Mouse (Mus musculus) hindbrain, embryonic 16.5 days (tissue): Measurements from ENCODE around the gene Arcn1. TPM values are rescaled to one million over a fixed set of nuclear protein-coding genes. Genes with fewer than 3 reads are reported as not detected.
A peak's percentile ranks its signal among the peaks of the same experiment; 100 is the strongest.

Source experiments
- ATAC-seq: fragments of 200-750 bp; cut with Nextera tagmentation; 2 replicates; pipeline ENCODE4 v1.8.0; 2017; ENCODE audit warnings: moderate TSS enrichment, moderate library complexity
- H3K27ac ChIP-seq: fragments of 300-500 bp; sonication (generic); 2 replicates; pipeline ENCODE4 v1.5.1; 2014; ENCODE audit warnings: low read depth, mild to moderate bottlenecking, control low read depth, low read length, moderate library complexity
- H3K27me3 ChIP-seq: fragments of 300-500 bp; sonication (generic); replicated peaks from 2 replicates; pipeline ENCODE4 v1.6.1; 2014; ENCODE audit warnings: low read length; ENCODE audit not compliant: control insufficient read depth, insufficient read depth
- H3K36me3 ChIP-seq: fragments of 300-500 bp; sonication (generic); 2 replicates; pipeline ENCODE4 v1.6.1; 2014; ENCODE audit warnings: mild to moderate bottlenecking, low read length, moderate library complexity, mixed read lengths; ENCODE audit not compliant: control insufficient read depth, insufficient read depth
- H3K4me1 ChIP-seq: fragments of 300-500 bp; sonication (generic); 2 replicates; pipeline ENCODE4 v1.6.1; 2014; ENCODE audit warnings: low read depth, low read length; ENCODE audit not compliant: control insufficient read depth, insufficient read depth
- H3K4me2 ChIP-seq: fragments of 300-500 bp; sonication (generic); 2 replicates; pipeline ENCODE4 v1.6.1; 2014; ENCODE audit warnings: mild to moderate bottlenecking, low read length, control low read depth, moderate library complexity
- H3K4me3 ChIP-seq: fragments of 300-500 bp; sonication (generic); 2 replicates; pipeline ENCODE4 v1.5.1; 2014; ENCODE audit warnings: mild to moderate bottlenecking, low read length, control low read depth, moderate library complexity
- H3K9ac ChIP-seq: fragments of 300-500 bp; sonication (generic); 2 replicates; pipeline ENCODE4 v1.6.1; 2014; ENCODE audit warnings: low read depth, mild to moderate bottlenecking, control low read depth, low read length, moderate library complexity
- H3K9me3 ChIP-seq: fragments of 300-500 bp; sonication (generic); 2 replicates; pipeline ENCODE4 v1.6.1; 2014; ENCODE audit warnings: mild to moderate bottlenecking, low read length, moderate library complexity; ENCODE audit not compliant: control insufficient read depth
- WGBS: fragments of 180-500 bp; shearing (Covaris S2); extraction: QIAGEN DNeasy Blood & Tissue Kit; methylation state at CpG from one replicate; pipeline ENCODE4 v1.1.7; 2014; 5-methylcytosine and 5-hydroxymethylcytosine counted together
- polyA plus RNA-seq: library from polyadenylated mRNA; unstranded; fragments of >200 nt; fragmentation: Nextera tagmentation; extraction: Ambion mirVana; gene quantifications from 2 replicates; pipeline ENCODE4 v1.2.1, GENCODE M21; 2015

Gene Arcn1
- 130 and 145 TPM in 2 replicates for polyA plus RNA-seq

GRCm38 (mm10) chr9:44767101-44768028 lies at the start of gene Arcn1, which contains the start of gene Ift46:
Gene Arcn1 (minus strand): TSS chr9:44767845.
Gene Ift46 (plus strand): TSS chr9:44767908.
- Histone ChIP-seq H3K9ac (peak within 1 kb of the TSS; percentile 92), H3K27me3 (no peaks in the 10 kb centered on the region), H3K36me3 (no peaks in the 10 kb centered on the region), H3K4me2 (peak within 1 kb of the TSS; percentile 77), H3K27ac (peak within 1 kb of the TSS; percentile 96), H3K4me1 (peaks cover 16% of the 10 kb centered on the region), H3K4me3 (peak within 1 kb of the TSS; percentile 85), H3K9me3 (no peaks in the 10 kb centered on the region)
- peak; percentile 93 for ATAC-seq
- under 1% methylated on average over 59 of the region's 82 CpGs for WGBS

DNA sequence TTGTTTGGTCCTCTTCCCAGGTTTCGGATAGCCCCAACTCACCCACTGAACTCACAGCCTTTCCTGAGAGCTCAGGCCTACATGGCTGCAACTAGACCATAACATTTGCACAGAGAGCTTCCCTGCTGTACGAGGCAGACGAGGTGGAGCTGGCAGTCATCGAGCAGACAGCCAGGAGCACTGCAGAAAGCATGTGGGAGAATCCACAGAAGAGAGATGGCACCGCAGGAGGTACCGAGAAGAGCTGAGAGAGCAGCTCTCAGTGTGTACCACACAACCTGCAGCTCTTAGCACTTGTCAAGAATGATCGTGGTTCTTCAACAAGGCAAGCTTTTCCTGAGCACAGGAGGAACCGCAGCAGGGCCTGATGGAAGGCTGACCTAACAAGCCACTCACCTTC lies 46.5 kb upstream of the Arcn1 start:
- H3K9me3 ChIP-seq = no peaks in the 10 kb centered on the region
- peaks cover 65% of the 10 kb centered on the region for H3K36me3 ChIP-seq
- no peak for ATAC-seq
- WGBS = 93% methylated on average over 8 of the region's 8 CpGs
- no peak overlapping the region for H3K27ac ChIP-seq
- H3K4me2 ChIP-seq = no peak overlapping the region
- H3K4me1 ChIP-seq = no peaks in the 10 kb centered on the region
- no peak overlapping the region for H3K9ac ChIP-seq
- H3K4me3 ChIP-seq = no peak overlapping the region
- H3K27me3 ChIP-seq = no peaks in the 10 kb centered on the region

DNA sequence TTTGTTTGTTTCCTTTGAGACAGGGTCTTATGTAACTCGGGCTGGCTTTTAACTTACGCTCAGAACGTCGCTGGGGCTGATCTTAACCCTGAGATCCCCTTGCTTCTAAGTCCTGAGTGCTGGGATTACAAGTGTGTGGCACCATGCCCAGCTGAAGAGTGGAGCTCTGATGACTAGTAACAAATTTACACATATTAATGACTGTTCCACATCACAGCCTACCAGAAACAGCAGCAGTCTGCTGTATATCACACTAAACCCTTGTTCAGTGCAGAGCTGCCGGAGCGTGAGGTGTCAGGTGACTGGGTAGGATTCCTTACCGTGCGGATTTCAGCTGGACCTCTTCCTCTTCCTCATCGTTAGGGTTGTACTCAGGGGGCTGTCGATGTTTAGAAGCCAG lies 42.7 kb upstream of the Arcn1 start:
- Histone ChIP-seq H3K9ac (no peak overlapping the region), H3K9me3 (no peaks in the 10 kb centered on the region), H3K4me1 (no peaks in the 10 kb centered on the region), H3K4me3 (no peak overlapping the region), H3K4me2 (no peak overlapping the region), H3K27ac (no peak overlapping the region), H3K27me3 (no peaks in the 10 kb centered on the region), H3K36me3 (peaks cover 65% of the 10 kb centered on the region)
- no peak for ATAC-seq
- 93% methylated on average over 10 of the region's 10 CpGs for WGBS

GRCm38 (mm10) chr9:44807778-44808177 lies 40.1 kb upstream of the Arcn1 start:
- ATAC-seq = no peak
- WGBS = 96% methylated on average over 10 of the region's 10 CpGs
- Histone ChIP-seq H3K27me3 (no peaks in the 10 kb centered on the region), H3K27ac (no peak overlapping the region), H3K4me1 (no peaks in the 10 kb centered on the region), H3K36me3 (peaks cover 56% of the 10 kb centered on the region), H3K4me2 (no peak overlapping the region), H3K4me3 (no peak overlapping the region), H3K9ac (no peak overlapping the region), H3K9me3 (no peaks in the 10 kb centered on the region)

DNA sequence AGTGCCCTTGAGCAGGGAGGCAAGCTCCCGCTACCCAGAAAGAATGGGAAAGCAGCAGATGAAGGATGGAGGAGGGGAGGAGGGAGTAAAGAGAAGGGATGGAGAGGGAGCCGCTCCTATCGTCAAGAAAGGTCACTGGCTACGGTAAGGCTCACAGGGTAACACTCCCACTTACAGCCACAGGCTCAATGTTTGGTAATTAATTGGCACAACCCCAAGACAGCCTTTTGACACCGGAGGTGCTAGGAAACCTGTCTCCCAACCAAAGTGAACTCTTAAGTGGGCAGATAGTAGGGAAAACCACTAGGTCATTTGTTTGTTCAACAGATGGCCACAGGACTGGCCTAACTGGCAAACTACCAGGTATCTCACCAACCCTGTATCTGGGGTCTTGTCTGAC lies 39.5 kb upstream of the Arcn1 start:
- Histone ChIP-seq H3K4me3 (no peak overlapping the region), H3K9me3 (no peaks in the 10 kb centered on the region), H3K4me1 (no peaks in the 10 kb centered on the region), H3K27me3 (no peaks in the 10 kb centered on the region), H3K4me2 (no peak overlapping the region), H3K9ac (no peak overlapping the region), H3K27ac (no peak overlapping the region), H3K36me3 (peaks cover 51% of the 10 kb centered on the region)
- 68% methylated on average over 5 of the region's 5 CpGs for WGBS
- ATAC-seq = no peak

- no peak overlapping the region for H3K9ac ChIP-seq
- 92% methylated on average over 5 of the region's 5 CpGs for WGBS
- no peaks in the 10 kb centered on the region for H3K27me3 ChIP-seq
- H3K27ac ChIP-seq = no peak overlapping the region
- peaks cover 42% of the 10 kb centered on the region for H3K36me3 ChIP-seq
- no peak overlapping the region for H3K4me2 ChIP-seq
- no peaks in the 10 kb centered on the region for H3K9me3 ChIP-seq
- no peak overlapping the region for H3K4me3 ChIP-seq
- ATAC-seq = no peak
- no peaks in the 10 kb centered on the region for H3K4me1 ChIP-seq
Measured at GRCm38 (mm10) chr9:44805536-44805935, 37.9 kb upstream of the Arcn1 start.

DNA sequence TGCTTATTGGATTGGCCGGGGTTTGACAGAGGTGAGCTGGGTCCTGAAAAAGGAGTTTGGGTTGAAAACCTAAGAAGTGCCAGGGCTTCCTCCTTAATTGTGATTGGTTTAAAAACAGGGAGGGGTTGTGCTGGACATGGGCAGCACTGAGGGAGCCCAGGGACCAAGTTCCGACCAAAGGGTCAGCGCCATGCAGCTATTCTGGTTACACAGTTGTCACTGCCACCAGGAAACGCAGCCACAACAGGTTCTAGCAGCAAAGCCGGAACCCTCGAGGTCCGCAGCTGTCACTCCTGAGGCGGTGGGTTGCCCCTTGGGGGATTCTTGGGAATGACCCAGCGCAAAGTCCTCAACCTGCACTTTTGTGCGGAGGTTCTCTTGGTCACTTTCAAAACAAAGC lies 37.0 kb upstream of the Arcn1 start:
- no peak overlapping the region for H3K27ac ChIP-seq
- H3K4me1 ChIP-seq = peaks cover 2% of the 10 kb centered on the region; the same call in 1 of the 2 replicates
- H3K4me2 ChIP-seq = no peak overlapping the region
- no peak overlapping the region for H3K4me3 ChIP-seq
- no peak for ATAC-seq
- peaks cover 34% of the 10 kb centered on the region for H3K36me3 ChIP-seq
- H3K9me3 ChIP-seq = no peaks in the 10 kb centered on the region
- H3K9ac ChIP-seq = no peak overlapping the region
- WGBS = 88% methylated on average over 10 of the region's 10 CpGs
- no peaks in the 10 kb centered on the region for H3K27me3 ChIP-seq

DNA sequence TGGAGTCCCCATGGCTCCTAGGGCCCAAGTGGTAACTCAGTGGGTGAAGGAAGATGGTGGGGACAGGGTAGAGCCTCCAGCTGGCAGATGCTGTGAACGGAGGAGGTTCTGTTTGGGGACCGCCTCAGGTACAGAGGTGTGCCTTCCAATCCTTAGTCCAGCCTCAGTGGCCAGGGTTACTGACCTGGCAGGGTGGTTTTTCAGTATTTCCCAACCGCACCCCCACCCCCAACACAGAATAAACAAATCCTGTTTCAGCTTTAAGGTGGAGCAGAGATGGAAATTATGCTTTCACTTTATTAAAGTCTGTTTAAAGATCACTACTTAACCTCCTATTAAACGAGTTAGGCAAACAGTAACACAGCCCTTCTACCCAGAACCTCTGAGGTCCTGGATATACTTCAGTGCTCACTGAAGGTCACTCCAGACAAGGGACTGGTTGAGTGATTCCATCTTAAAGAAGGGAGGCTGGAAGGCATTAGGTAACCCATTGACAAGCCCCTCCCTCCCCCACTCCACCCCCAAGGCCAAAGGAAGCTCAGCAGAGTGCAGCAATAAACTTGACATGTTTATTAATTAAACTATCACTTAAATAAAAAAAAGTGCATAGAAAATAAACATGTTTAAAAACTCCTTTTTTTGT lies 35.3 kb upstream of the Arcn1 start, which contains the start of gene Ttc36:
Gene Ttc36, minus strand, starts transcription at position 265 of the 643 bp plus-strand sequence.
- Histone ChIP-seq H3K4me1 (peaks cover 12% of the 10 kb centered on the region), H3K9me3 (no peaks in the 10 kb centered on the region), H3K4me2 (no peak within 1 kb of the TSS), H3K27ac (no peak within 1 kb of the TSS), H3K4me3 (no peak within 1 kb of the TSS), H3K27me3 (no peaks in the 10 kb centered on the region), H3K36me3 (peaks cover 19% of the 10 kb centered on the region), H3K9ac (no peak within 1 kb of the TSS)
- WGBS = 80% methylated on average over 4 of the region's 4 CpGs
- no peak for ATAC-seq

DNA sequence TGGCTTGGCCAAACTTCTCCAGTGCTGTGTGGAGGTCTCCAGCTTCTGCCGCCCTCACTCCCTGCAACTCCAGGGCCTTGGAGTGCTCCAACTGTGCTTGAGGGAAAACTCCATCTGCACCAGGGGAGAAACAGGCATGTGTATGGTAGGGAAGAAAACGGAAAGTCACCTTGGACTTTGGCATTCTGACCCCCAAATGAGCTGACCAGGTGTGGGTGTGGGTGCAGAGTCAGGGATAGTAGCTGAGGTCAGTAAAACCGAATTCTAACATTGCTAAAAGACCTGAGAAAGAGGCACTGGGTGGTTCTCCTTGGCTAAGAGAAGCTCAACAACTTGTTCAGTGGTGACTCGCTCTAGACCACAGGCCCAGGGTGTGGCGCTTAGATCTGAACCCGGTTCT lies 34.0 kb upstream of the Arcn1 start:
- 87% methylated on average over 6 of the region's 6 CpGs for WGBS
- no peak overlapping the region for H3K27ac ChIP-seq
- no peak for ATAC-seq
- H3K36me3 ChIP-seq = peaks cover 8% of the 10 kb centered on the region
- H3K4me3 ChIP-seq = no peak overlapping the region
- H3K9ac ChIP-seq = no peak overlapping the region
- peaks cover 13% of the 10 kb centered on the region for H3K4me1 ChIP-seq
- no peaks in the 10 kb centered on the region for H3K27me3 ChIP-seq
- H3K9me3 ChIP-seq = no peaks in the 10 kb centered on the region
- no peak overlapping the region for H3K4me2 ChIP-seq
